Mouse (Mus musculus) embryo, embryonic 11.5 days (tissue): Measurements from ENCODE around the gene Calr3.
A peak's percentile ranks its signal among the peaks of the same experiment; 100 is the strongest.

ENCODE experiments used
- DNase-seq: peaks from one replicate; pipeline ENCODE4 v3.0.0-alpha.2; 2012; ENCODE audit warnings: low read depth, low spot score

Calr3 gene

DNA sequence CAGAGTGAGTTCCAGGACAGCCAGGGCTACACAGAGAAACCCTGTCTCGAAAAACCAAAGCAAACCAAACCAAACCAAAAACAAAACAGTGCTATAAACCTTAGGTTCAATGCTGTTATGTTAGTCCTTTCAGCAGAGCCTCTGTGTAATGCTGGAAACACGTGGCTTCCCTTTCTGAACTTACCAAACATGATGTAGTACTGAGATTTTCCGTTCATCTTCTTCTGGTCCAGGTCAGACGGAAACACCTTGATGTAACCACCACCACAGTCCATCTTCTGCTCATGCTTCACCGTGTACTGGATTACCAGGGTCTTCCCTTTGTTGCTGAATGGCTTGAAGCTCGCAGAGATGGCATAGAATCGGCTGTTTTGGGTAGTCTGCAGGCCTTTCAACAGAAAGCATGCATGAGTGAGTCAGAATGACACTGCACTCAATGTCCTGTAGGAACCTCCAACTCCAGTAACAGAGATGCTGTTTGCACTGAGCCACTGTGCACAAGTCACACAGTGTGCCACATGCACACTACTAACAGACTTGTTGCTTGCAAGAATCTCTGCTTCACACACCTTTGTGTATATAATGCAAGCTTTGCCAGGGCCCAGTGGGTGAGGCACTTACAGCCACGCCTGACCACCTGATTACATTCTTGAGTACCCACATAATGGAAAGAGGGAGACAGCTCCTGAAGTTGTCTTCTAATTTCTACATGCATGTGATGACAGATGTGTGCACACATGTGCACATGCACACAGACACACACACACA, 5.2 kb downstream of the Calr3 start:
- no peak for DNase-seq

- DNase-seq, result no peak
These were observed 8.7 kb downstream of the Calr3 start for GRCm38 (mm10) chr8:72434952-72435351.

- no peak for DNase-seq
These were observed 14.0 kb downstream of the Calr3 start for GRCm38 (mm10) chr8:72429676-72430075.

- no peak for DNase-seq
These were observed 20.7 kb downstream of the Calr3 start for GRCm38 (mm10) chr8:72422926-72423325.

DNA sequence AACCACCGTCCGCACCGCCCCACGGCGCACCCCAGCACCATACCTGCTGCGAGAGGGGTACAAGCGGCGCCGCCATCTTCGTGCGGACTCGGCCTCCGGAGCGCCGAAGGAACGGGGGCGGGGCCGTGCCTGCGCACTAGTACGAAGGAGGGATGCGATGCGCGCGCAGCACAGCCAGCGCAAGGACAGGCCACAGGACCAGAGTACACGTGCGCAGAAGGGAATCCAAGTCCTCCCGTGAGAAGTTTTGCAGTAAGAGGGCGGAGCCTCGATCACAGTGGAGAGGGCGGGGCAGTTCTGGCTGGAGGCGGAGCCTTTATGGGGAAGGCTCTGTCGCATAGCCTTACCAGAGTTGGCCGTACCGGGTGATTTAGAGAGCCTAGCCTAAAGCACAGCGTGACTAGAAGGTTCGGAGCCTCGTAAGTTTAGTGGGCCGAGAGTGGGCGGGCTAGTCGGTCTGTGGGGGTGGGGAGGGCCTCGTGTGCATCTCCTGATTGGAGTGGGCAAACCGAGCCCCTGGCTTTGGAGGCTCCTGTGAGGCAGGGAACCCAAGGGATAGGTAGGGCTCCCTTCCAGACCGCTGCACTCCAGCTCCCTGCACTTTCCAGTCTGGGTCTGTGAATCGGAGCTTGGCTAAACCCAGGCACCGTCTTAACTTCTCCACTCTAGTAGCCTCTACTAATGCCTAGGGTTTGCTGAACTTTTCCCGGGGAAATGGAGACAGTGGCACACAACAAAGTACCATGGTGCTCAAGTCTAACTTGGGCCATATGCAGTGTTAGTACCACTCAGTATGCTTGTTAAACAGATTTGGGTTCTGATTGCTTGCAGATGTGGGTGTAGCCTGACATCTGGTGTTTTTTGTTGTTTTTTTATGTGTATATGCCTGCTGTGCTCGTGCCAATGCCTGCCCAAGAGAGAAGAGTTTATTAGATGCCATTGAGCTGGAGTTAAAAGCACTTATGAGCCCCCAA, 22.0 kb downstream of the Calr3 start, which contains the start of gene Eps15l1:
Eps15l1 (minus strand) TSS at position 99 of the 974 bp plus-strand sequence.
- peak; percentile 99 for DNase-seq

- DNase-seq, result peak; percentile 11
These were observed 22.9 kb downstream of the Calr3 start for GRCm38 (mm10) chr8:72420571-72421361.

DNA sequence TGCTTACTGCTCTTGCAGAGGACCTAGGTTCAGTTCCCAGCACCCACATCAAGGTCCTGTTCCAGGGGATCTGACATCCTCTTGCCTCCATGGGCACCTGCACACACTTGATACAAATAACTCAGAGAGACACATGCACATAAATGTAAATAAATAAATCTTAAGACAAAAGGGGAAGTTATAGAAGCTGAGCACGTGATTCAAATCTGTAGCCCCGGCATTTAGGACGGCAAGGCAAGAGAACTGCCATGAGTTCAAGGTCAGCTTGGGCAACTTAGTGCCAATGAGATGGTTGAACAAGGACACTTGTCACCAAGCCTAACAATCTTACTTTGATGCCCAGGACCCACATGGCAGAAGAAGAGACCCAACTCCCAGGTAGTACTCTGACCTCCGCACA, 25.6 kb downstream of the Calr3 start:
- DNase-seq, result no peak

- DNase-seq, result no peak
These were observed 28.4 kb downstream of the Calr3 start for GRCm38 (mm10) chr8:72415252-72415651.

DNA sequence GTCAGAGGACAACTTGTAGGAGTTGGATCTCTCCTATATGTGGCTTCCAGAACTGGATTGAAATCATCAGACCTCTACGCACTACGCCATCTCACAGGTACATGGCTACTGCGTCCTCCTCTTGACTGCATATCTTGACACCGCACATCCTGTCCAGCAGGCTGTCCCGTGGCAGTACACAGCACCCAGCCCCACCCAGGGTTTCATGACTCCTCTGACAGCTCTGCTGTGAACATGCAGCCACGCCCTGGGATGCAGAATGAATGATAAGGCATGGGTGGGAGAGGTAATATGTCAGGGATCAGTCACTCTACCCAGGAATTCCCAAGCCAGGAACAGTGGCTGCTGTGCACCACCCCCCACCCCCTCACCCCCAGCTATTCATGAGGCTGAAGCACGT, 29.8 kb downstream of the Calr3 start:
- DNase-seq, result no peak

- DNase-seq, result no peak
These were observed 34.2 kb downstream of the Calr3 start for GRCm38 (mm10) chr8:72409443-72409842.

DNA sequence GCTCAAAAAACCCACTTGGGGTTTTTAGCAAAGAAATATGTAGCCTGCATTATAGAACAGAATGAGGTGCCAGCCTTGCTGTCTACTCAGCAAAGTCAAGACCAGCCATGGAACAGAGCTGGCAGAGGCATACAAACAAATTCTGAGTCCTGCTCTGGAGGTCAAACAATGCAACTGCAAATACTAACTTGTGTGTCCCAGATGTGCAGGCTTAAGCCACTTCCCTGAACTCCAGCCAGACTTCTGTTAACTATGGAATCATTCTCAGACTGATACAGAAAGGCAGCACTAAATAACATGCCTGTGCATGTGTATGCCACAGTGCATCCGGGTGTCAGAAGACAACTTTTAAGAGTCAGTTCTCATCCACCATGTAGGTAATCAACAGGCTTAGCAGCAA, 35.8 kb downstream of the Calr3 start:
- no peak for DNase-seq

DNA sequence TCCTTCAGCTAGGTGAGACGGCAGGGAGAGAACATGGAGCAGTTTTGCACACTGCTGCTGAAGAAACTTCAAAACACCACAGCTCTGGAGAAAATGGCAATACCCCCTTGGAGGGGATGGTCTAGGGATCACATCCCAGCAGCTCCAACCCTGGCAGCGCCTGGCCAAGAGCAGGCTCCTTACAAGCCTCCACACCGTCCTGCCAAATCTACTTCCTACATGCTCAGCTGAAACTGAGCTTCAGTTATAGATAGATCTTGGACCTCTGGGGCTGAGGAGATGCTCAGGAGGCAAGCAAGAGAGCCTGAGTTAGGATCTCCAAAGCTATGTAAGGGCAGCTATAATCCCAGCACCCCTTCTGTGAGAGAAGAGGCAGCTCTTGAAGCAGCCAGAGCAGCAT, 40.7 kb downstream of the Calr3 start:
- DNase-seq, result no peak

DNA sequence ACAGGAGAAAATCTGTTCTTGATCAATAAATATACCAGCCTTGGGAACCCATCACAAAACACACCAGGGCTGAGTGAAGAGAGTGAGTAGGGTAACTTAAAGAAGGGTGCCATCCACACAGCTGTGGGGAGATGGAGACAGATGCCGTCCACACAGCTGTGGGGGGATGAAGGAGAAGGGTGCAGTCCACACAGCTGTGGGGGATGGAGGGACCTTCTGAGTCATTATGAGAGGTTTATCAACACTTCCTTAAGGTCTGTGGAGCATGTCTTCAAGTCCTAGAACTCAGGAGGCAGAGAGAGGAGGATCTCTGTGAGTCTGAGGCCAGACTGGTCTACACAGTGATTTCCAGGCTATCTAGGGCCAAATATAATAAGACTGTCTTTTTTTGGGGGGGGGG, 42.3 kb downstream of the Calr3 start:
- no peak for DNase-seq

DNA sequence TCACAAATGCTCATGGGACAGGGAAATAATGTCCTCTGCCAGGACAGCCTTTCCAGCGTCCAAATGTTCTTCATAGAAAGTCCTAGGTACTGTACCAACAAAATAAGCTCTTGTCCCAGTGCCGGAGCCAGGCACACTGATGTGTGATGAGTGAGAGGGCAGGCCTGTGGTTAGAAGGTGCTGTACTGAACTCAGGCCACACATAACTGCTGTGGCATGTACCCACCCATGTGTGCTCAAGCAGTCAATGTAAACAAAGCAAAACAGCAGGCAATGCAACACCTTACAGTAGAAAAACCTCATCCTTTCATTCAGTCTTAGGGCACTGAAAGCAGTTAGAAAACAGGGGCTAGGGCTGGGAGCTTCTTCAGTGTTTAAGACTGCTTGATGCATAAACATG, 57.9 kb downstream of the Calr3 start:
- DNase-seq, result no peak

DNA sequence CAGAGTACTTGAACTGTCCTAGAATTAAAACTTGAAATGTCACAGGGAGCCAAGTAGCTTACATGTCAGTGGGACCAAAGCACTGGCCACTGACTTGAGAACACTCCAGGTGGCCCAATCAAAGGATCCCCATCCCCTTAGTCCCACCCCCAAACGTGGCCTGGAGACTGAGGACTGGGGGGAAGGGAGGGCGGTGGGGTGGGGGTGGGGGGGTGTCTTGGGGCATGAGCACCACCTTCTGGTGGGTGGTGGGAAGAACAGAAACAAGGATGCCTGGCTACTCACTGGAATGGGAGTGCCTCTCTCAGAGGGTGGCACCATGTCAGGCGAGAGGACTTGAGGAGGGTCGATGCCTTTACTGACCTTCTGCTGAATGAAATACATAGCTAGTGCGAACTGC, 61.3 kb downstream of the Calr3 start:
- no peak for DNase-seq

GRCm38 (mm10) chr8:72380656-72381055, 63.0 kb downstream of the Calr3 start:
- DNase-seq, result no peak

DNA sequence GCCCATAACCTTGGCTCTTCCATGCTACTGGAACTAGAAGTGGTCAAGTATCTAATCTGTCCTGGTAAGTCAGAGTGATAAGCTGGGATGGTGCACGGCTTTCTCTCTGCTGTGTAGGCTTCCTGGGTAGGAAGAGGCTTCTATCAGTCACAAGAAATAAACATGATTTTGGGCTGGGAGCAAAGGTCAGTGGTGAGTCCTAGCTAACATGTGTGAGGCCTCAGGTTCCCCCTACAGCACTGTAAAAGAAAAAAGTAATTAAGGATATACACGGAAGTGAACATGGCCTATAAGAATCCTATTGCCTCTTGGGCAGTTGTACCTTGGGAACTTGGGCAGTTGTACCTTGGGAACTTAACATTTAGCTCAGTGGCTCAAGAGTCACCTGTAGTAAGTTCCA, 66.8 kb downstream of the Calr3 start:
- no peak for DNase-seq

DNA sequence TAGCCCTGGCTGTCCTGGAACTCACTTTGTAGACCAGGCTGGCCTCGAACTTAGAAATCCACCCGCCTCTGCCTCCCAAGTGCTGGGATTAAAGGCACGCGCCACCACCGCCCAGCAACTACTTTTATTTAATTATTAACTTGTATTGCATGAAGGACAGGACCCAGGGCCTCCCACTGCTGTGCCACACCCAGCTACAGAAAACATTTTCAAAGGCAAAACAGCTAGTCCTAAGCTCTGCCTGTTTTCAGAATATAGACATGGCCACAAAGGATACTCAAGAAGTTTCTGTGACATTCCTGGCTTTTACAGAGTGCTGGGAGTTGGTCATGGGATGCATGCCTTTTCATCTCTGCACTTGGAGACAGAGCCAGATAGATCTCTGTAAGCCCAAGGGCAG, 67.4 kb downstream of the Calr3 start:
- DNase-seq, result no peak

- no peak for DNase-seq
These were observed 68.5 kb downstream of the Calr3 start for GRCm38 (mm10) chr8:72375161-72375560.
